Mouse (Mus musculus): ENCODE data around the gene Gm44511. TPM values are rescaled to one million over a fixed set of nuclear protein-coding genes. Genes with fewer than 3 reads are reported as not detected.
"Not testable (repeated sequence)": the region's sequence is repeated elsewhere in the genome, so short reads cannot be mapped to it uniquely, and the experiment has no call there.

The Gm44511 gene
- polyA plus RNA-seq, 1 experiment, result not detected

DNA sequence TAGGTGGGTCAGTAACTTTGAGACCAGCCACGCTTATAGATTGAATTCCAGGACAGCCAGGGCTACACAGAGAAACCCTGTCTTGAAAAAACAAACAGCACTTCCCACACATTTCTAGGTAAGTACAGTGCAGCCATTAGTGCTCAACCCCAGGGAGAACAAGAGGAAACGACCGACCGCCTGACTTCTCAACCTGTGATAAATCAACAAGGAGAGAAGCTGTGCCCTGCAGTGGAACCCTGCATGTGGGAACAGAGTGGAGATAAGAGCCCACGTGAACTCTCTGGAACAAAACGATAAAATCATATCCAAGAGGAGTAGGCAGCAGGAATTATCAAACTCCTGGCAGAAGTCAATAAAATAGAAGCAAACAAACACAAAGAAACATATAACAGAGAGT, 32.4 kb downstream of the Gm44511 start:
- no peak overlapping the region for H3K4me3 ChIP-seq (ENCODE audit: low read depth, low read length)
- no peak overlapping the region for H3K27ac ChIP-seq (ENCODE audit: insufficient read depth, low read length)
- H3K9ac ChIP-seq (ENCODE audit: low read depth, poor library complexity, severe bottlenecking), result no peak overlapping the region
- no peaks in the 10 kb centered on the region for H3K4me1 ChIP-seq (ENCODE audit: control insufficient read depth, insufficient read depth, low read length)
- H3K27me3 ChIP-seq (ENCODE audit: control insufficient read depth, insufficient read depth, low read length, poor library complexity, severe bottlenecking), result no peaks in the 10 kb centered on the region
- no peak for TF ChIP-seq CTCF (IDR thresholded peaks at IDR 0.05; ENCODE audit: low read depth, low read length)
- TF ChIP-seq EP300 (IDR thresholded peaks at IDR 0.05; ENCODE audit: insufficient read depth, low read depth, low read length), result no peak
- no peak for TF ChIP-seq POLR2A (IDR thresholded peaks at IDR 0.05; ENCODE audit: insufficient read depth, low read length)
- H3K36me3 ChIP-seq (ENCODE audit: control insufficient read depth, insufficient read depth, low read length, poor library complexity, severe bottlenecking), result no peaks in the 10 kb centered on the region
- H3K9me3 ChIP-seq (replicated peaks; ENCODE audit: control insufficient read depth, insufficient read depth, low read length, poor library complexity, severe bottlenecking), result no peaks in the 10 kb centered on the region

GRCm38 (mm10) chr6:128790491-128790994, 35.6 kb downstream of the Gm44511 start:
- not testable (repeated sequence) for H3K4me3 ChIP-seq (ENCODE audit: low read depth, low read length); H3K27ac ChIP-seq (ENCODE audit: insufficient read depth, low read length); H3K9ac ChIP-seq (ENCODE audit: low read depth, poor library complexity, severe bottlenecking); H3K9me3 ChIP-seq (replicated peaks; ENCODE audit: control insufficient read depth, insufficient read depth, low read length, poor library complexity, severe bottlenecking); H3K27me3 ChIP-seq (ENCODE audit: control insufficient read depth, insufficient read depth, low read length, poor library complexity, severe bottlenecking); H3K36me3 ChIP-seq (ENCODE audit: control insufficient read depth, insufficient read depth, low read length, poor library complexity, severe bottlenecking); H3K4me1 ChIP-seq (ENCODE audit: control insufficient read depth, insufficient read depth, low read length)

- TF ChIP-seq EP300 (IDR thresholded peaks at IDR 0.05; ENCODE audit: insufficient read depth, low read depth, low read length), result no peak
- no peak for TF ChIP-seq CTCF (IDR thresholded peaks at IDR 0.05; ENCODE audit: low read depth, low read length)
- no peak for TF ChIP-seq POLR2A (IDR thresholded peaks at IDR 0.05; ENCODE audit: insufficient read depth, low read length)
- H3K27ac ChIP-seq (ENCODE audit: insufficient read depth, low read length), result no peak within 1 kb of the TSS
- no peaks in the 10 kb centered on the region for H3K9me3 ChIP-seq (replicated peaks; ENCODE audit: control insufficient read depth, insufficient read depth, low read length, poor library complexity, severe bottlenecking)
- no peaks in the 10 kb centered on the region for H3K36me3 ChIP-seq (ENCODE audit: control insufficient read depth, insufficient read depth, low read length, poor library complexity, severe bottlenecking)
- no peaks in the 10 kb centered on the region; the same call in 1 of the 2 replicates for H3K27me3 ChIP-seq (ENCODE audit: control insufficient read depth, insufficient read depth, low read length, poor library complexity, severe bottlenecking)
- H3K9ac ChIP-seq (ENCODE audit: low read depth, poor library complexity, severe bottlenecking), result no peak within 1 kb of the TSS
- no peaks in the 10 kb centered on the region for H3K4me1 ChIP-seq (ENCODE audit: control insufficient read depth, insufficient read depth, low read length)
- H3K4me3 ChIP-seq (ENCODE audit: low read depth, low read length), result no peak within 1 kb of the TSS
These were observed 37.0 kb downstream of the Gm44511 start, which contains the start of gene Klrb1c for GRCm38 (mm10) chr6:128789115-128789514. Gene Klrb1c (minus strand): TSS chr6:128789215.

GRCm38 (mm10) chr6:128788517-128788916, 37.6 kb downstream of the Gm44511 start:
- no peak overlapping the region for H3K4me3 ChIP-seq (ENCODE audit: low read depth, low read length)
- H3K27me3 ChIP-seq (ENCODE audit: control insufficient read depth, insufficient read depth, low read length, poor library complexity, severe bottlenecking), result no peaks in the 10 kb centered on the region; the same call in 1 of the 2 replicates
- no peaks in the 10 kb centered on the region for H3K9me3 ChIP-seq (replicated peaks; ENCODE audit: control insufficient read depth, insufficient read depth, low read length, poor library complexity, severe bottlenecking)
- H3K4me1 ChIP-seq (ENCODE audit: control insufficient read depth, insufficient read depth, low read length), result no peaks in the 10 kb centered on the region
- TF ChIP-seq EP300 (IDR thresholded peaks at IDR 0.05; ENCODE audit: insufficient read depth, low read depth, low read length), result no peak
- no peak for TF ChIP-seq POLR2A (IDR thresholded peaks at IDR 0.05; ENCODE audit: insufficient read depth, low read length)
- TF ChIP-seq CTCF (IDR thresholded peaks at IDR 0.05; ENCODE audit: low read depth, low read length), result no peak
- no peaks in the 10 kb centered on the region for H3K36me3 ChIP-seq (ENCODE audit: control insufficient read depth, insufficient read depth, low read length, poor library complexity, severe bottlenecking)
- H3K27ac ChIP-seq (ENCODE audit: insufficient read depth, low read length), result no peak overlapping the region
- no peak overlapping the region for H3K9ac ChIP-seq (ENCODE audit: low read depth, poor library complexity, severe bottlenecking)

GRCm38 (mm10) chr6:128786396-128786795, 39.7 kb downstream of the Gm44511 start:
- H3K36me3 ChIP-seq (ENCODE audit: control insufficient read depth, insufficient read depth, low read length, poor library complexity, severe bottlenecking); H3K4me3 ChIP-seq (ENCODE audit: low read depth, low read length); H3K9me3 ChIP-seq (replicated peaks; ENCODE audit: control insufficient read depth, insufficient read depth, low read length, poor library complexity, severe bottlenecking); H3K9ac ChIP-seq (ENCODE audit: low read depth, poor library complexity, severe bottlenecking); H3K27ac ChIP-seq (ENCODE audit: insufficient read depth, low read length); H3K4me1 ChIP-seq (ENCODE audit: control insufficient read depth, insufficient read depth, low read length); H3K27me3 ChIP-seq (ENCODE audit: control insufficient read depth, insufficient read depth, low read length, poor library complexity, severe bottlenecking): not testable (repeated sequence)

DNA sequence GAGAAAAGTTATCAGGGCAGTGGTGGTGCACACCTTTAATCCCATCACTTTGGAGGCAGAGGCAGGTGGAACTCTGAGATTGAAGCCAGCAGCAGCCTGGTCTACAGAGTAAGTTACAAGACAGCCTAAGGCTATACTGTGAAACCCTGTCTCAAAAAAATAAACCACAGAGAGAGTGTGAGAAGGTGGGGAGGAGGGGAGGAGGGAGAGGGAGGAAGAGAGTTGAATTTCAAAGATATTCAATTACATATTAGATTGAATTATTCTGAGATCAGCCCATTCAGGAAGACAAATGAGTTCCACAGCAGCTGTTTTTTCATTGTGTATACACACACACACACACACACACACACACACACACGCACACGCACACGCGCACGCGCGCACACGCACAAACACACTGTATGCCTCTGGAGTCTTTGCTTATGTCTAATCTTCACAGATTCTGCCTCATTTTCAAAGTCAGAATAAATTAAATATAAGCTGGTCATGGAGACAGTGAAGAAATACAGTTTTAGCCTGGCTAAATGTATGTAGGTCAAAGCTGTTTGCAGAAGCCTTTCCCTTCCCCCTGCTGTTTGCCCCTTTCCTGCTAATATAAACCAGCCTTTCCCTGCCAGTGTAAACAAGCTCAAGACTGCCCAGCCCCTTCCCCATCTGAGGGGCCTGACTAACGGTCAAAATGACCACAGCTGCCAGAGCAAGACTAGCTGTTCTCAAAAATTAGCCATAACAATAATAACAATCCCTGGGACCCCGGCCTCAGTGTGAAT, 56.4 kb downstream of the Gm44511 start:
- TF ChIP-seq EP300 (IDR thresholded peaks at IDR 0.05; ENCODE audit: insufficient read depth, low read depth, low read length) (no peak), POLR2A (IDR thresholded peaks at IDR 0.05; ENCODE audit: insufficient read depth, low read length) (no peak), CTCF (IDR thresholded peaks at IDR 0.05; ENCODE audit: low read depth, low read length) (no peak)
- peaks cover under 1% of the 10 kb centered on the region for H3K9me3 ChIP-seq (replicated peaks; ENCODE audit: control insufficient read depth, insufficient read depth, low read length, poor library complexity, severe bottlenecking)
- H3K4me3 ChIP-seq (ENCODE audit: low read depth, low read length), result no peak overlapping the region

More for the DNA sequence above, 56.4 kb downstream of the Gm44511 start:
- Histone ChIP-seq H3K4me1 (ENCODE audit: control insufficient read depth, insufficient read depth, low read length) (no peaks in the 10 kb centered on the region), H3K27ac (ENCODE audit: insufficient read depth, low read length) (no peak overlapping the region), H3K27me3 (ENCODE audit: control insufficient read depth, insufficient read depth, low read length, poor library complexity, severe bottlenecking) (no peaks in the 10 kb centered on the region), H3K9ac (ENCODE audit: low read depth, poor library complexity, severe bottlenecking) (no peak overlapping the region), H3K36me3 (ENCODE audit: control insufficient read depth, insufficient read depth, low read length, poor library complexity, severe bottlenecking) (no peaks in the 10 kb centered on the region)

Data from ES-Bruce4 (cell line).